Mouse (Mus musculus): ENCODE results near the gene Tmem88b. TPM values are rescaled to one million over a fixed set of nuclear protein-coding genes. Genes with fewer than 3 reads are reported as not detected.

Gene Tmem88b
- polyA plus RNA-seq, 1 experiment from 2014 or later: 0.55 TPM

DNA sequence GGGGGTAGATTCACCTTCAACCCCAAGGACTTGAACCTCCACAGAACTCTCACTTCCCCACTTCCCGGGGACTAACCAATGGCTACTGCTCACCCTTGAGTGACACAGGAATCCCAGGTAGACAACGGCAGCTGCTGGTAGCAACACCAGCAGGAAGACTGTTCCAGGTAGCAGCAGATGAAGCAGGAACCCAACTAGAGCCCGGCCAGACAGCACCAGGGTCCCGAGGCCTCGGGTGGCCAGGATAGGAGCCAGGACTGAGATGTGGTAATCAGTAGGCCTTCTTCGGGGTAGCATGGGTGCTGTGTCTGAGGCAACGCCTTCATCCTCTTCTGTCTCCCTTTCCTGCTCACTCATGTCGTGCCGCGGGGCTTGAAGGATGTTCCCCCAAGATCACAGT is 428 bp downstream of the Tmem88b start:
- no peak for ATAC-seq (ENCODE audit: insufficient read depth, low FRiP score, low read depth)
- WGBS: 74% methylated on average over 10 of the region's 10 CpGs
- H3K27me3 ChIP-seq (replicated peaks): no peaks in the 10 kb centered on the region
- H3K9me3 ChIP-seq: no peaks in the 10 kb centered on the region
- H3K4me2 ChIP-seq: no peak overlapping the region
- H3K4me3 ChIP-seq (replicated peaks): no peak overlapping the region
- no peak overlapping the region for H3K9ac ChIP-seq
- no peak overlapping the region for H3K27ac ChIP-seq
- no peaks in the 10 kb centered on the region for H3K36me3 ChIP-seq
- H3K4me1 ChIP-seq: peaks cover 18% of the 10 kb centered on the region

DNA sequence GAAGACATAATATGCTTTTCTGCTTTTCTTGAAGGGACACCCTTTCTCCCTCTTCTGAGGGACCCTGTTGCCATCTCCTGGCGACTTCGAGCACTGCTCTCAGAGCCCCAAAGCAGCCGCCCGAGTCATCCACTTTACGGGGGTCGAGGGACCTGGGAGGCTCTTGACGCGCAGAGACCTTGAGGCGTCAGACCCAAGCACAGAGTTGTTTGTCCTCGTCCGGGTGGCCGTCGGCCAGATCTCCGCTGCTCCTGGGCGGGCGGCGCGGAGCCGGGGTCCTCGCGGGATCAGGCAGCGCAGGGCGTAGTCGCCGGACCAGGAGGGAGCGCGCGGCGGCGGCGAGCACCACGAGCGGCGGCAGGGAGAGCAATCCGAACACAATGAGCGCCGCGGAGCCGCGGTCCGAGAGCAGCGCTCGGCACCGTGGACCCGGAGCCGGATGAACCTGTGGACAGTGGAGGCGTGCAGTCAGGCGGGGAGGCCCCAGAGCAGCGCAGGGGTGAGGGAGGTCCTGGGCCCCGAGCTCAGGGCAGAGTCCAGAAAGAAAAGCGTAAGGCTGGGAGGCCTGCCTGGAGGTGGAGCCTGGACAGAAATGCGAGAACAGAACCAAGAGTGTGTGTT is 1.5 kb downstream of the Tmem88b start:
- Histone ChIP-seq H3K36me3 (no peaks in the 10 kb centered on the region), H3K4me2 (peak overlapping the region; percentile 81), H3K4me1 (peaks cover 18% of the 10 kb centered on the region), H3K27me3 (replicated peaks) (no peaks in the 10 kb centered on the region), H3K27ac (peak overlapping the region; percentile 88), H3K9ac (peak overlapping the region; percentile 81), H3K4me3 (replicated peaks) (peak overlapping the region; percentile 65), H3K9me3 (no peaks in the 10 kb centered on the region)
- ATAC-seq (ENCODE audit: insufficient read depth, low FRiP score, low read depth): peak; percentile 75
- under 1% methylated on average over 52 of the region's 52 CpGs for WGBS

DNA sequence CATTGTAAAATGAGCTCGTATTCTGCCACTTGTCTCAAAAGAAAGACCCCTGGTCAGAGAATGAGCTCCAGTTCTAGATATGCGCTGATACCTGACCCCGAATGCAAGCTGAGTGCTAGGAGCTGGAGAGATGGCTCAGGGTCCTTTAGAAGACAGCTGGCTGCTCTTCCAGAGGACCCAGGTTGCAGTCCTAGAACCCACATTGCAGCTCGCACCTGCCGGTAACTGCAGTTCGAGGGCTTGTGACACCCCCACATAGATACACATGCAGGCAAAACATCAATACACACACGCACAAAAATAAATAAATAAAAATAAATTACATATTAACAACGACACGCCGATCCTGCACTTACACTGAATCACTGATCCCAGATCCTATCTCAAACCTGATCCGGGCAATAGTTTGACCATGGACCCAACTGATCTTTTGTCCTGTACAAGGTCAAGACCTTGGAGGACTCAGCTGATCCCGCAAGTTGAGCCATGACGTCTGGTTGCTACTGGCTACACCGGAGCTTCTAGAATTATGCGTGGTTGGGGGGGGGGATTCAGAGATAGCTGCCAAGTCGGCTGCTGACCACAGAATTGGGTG is 2.1 kb downstream of the Tmem88b start:
- Histone ChIP-seq H3K4me2 (peak overlapping the region; percentile 81), H3K9me3 (no peaks in the 10 kb centered on the region), H3K36me3 (no peaks in the 10 kb centered on the region), H3K9ac (peak overlapping the region; percentile 81; the same call in 1 of the 2 replicates), H3K4me1 (peaks cover 18% of the 10 kb centered on the region), H3K4me3 (replicated peaks) (peak overlapping the region; percentile 65), H3K27me3 (replicated peaks) (no peaks in the 10 kb centered on the region), H3K27ac (no peak overlapping the region)
- no peak for ATAC-seq (ENCODE audit: insufficient read depth, low FRiP score, low read depth)
- WGBS: 36% methylated on average over 16 of the region's 16 CpGs

DNA sequence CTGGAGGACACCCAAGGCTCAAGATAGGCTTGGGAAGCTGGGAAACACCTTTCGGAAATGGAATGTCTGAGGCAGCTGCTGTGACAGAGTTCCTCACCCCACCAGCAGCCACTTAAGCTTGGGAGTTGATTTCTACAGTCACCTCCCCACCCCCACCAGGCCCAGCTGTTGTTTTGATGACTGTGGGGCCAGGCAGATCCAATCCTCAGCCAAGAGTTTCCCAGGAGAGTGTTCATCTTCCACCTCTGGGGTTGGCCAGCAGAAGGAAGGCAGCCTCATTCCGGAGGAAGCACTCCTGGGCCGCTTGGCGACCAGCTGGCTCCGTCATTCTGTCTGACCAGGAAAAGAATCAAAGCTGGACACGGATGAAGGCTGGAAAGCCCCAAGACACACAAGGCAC is 4.8 kb downstream of the Tmem88b start:
- H3K4me3 ChIP-seq (replicated peaks): no peak overlapping the region
- 22% methylated on average over 6 of the region's 6 CpGs for WGBS
- H3K9me3 ChIP-seq: no peaks in the 10 kb centered on the region
- peak overlapping the region; percentile 62 for H3K27ac ChIP-seq
- no peaks in the 10 kb centered on the region for H3K27me3 ChIP-seq (replicated peaks)
- no peak overlapping the region for H3K4me2 ChIP-seq
- peaks cover 31% of the 10 kb centered on the region for H3K4me1 ChIP-seq
- H3K36me3 ChIP-seq: no peaks in the 10 kb centered on the region
- no peak overlapping the region for H3K9ac ChIP-seq
- ATAC-seq (ENCODE audit: insufficient read depth, low FRiP score, low read depth): no peak; the same call in 1 of the 2 replicates

GRCm38 (mm10) chr4:155779498-155779897 is 6.2 kb downstream of the Tmem88b start:
- no peak for ATAC-seq (ENCODE audit: insufficient read depth, low FRiP score, low read depth)
- no peak overlapping the region for H3K9ac ChIP-seq
- H3K27me3 ChIP-seq (replicated peaks): no peaks in the 10 kb centered on the region
- WGBS: 72% methylated on average over 4 of the region's 4 CpGs
- H3K9me3 ChIP-seq: no peaks in the 10 kb centered on the region
- no peak overlapping the region for H3K4me2 ChIP-seq
- peaks cover 39% of the 10 kb centered on the region for H3K4me1 ChIP-seq
- no peaks in the 10 kb centered on the region for H3K36me3 ChIP-seq
- H3K4me3 ChIP-seq (replicated peaks): no peak overlapping the region
- no peak overlapping the region for H3K27ac ChIP-seq

DNA sequence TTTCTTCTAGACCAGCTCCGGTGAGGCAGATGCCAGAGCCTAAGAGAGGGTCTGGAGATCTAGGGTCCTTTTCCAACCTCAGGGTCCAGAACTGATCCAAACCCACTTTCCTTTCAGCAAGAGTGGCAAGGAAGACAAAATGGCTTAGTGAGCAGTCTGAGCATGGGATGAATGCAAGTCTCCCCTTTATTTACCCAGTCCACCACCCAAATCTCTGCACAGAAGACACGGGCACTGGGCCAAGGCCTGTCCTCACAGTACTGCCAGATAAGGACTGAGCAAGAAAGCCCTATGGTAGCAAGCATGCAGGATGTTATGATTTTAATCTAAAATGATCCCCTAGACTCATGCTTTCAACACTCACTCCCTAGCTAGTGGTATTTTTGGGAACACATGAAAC is 7.9 kb downstream of the Tmem88b start:
- H3K9ac ChIP-seq: no peak overlapping the region
- ATAC-seq (ENCODE audit: insufficient read depth, low FRiP score, low read depth): no peak
- H3K4me2 ChIP-seq: no peak overlapping the region
- H3K4me1 ChIP-seq: peaks cover 37% of the 10 kb centered on the region
- WGBS: 62% methylated on average over 2 of the region's 2 CpGs
- no peaks in the 10 kb centered on the region for H3K9me3 ChIP-seq
- H3K4me3 ChIP-seq (replicated peaks): no peak overlapping the region
- peak overlapping the region; percentile 7; the same call in 1 of the 2 replicates for H3K27ac ChIP-seq
- no peaks in the 10 kb centered on the region for H3K36me3 ChIP-seq
- no peaks in the 10 kb centered on the region for H3K27me3 ChIP-seq (replicated peaks)

DNA sequence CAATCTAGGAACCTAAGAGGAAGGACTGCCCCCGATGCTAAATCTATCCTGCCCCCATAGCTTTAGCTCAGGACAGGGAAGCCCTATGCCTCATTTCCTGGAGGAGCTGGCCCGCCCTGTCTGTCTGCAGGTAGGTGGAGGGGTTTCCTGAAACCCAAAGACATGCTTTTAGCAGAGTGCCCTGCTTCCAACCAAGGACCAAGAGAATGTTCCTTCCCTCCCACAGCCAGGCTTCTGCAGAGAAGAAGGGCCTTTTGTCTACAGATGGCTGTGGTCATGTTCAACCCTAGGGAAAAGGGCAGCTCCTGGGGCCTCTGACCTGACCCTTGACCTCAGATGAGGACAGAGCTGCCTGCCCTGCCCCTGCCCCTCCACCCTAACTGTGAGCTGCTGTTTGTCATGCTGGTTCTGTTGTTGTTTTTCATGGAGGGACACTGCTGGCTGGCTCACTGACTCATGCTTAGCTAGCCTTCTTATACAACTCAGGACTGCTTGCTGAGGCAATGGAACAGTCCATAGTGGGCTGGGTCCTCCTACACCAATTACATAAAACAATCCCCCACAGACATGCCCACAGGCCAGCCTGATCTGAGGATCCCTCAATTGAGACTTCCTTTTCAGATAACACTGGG is 8.9 kb downstream of the Tmem88b start:
- WGBS: 55% methylated on average over 2 of the region's 2 CpGs
- Histone ChIP-seq H3K9ac (no peak overlapping the region), H3K9me3 (no peaks in the 10 kb centered on the region), H3K36me3 (no peaks in the 10 kb centered on the region), H3K4me3 (replicated peaks) (no peak overlapping the region), H3K4me2 (no peak overlapping the region), H3K27ac (peak overlapping the region; percentile 18; the same call in 1 of the 2 replicates), H3K27me3 (replicated peaks) (no peaks in the 10 kb centered on the region), H3K4me1 (peaks cover 37% of the 10 kb centered on the region)
- no peak for ATAC-seq (ENCODE audit: insufficient read depth, low FRiP score, low read depth)

- H3K4me2 ChIP-seq: no peak overlapping the region
- 67% methylated on average over 3 of the region's 3 CpGs for WGBS
- no peaks in the 10 kb centered on the region for H3K9me3 ChIP-seq
- H3K4me1 ChIP-seq: peaks cover 32% of the 10 kb centered on the region
- no peak for ATAC-seq (ENCODE audit: insufficient read depth, low FRiP score, low read depth)
- no peak overlapping the region for H3K4me3 ChIP-seq (replicated peaks)
- H3K36me3 ChIP-seq: no peaks in the 10 kb centered on the region
- no peaks in the 10 kb centered on the region for H3K27me3 ChIP-seq (replicated peaks)
- H3K9ac ChIP-seq: no peak overlapping the region
- H3K27ac ChIP-seq: peak overlapping the region; percentile 86
These were observed 9.8 kb downstream of the Tmem88b start for GRCm38 (mm10) chr4:155775855-155776254.

DNA sequence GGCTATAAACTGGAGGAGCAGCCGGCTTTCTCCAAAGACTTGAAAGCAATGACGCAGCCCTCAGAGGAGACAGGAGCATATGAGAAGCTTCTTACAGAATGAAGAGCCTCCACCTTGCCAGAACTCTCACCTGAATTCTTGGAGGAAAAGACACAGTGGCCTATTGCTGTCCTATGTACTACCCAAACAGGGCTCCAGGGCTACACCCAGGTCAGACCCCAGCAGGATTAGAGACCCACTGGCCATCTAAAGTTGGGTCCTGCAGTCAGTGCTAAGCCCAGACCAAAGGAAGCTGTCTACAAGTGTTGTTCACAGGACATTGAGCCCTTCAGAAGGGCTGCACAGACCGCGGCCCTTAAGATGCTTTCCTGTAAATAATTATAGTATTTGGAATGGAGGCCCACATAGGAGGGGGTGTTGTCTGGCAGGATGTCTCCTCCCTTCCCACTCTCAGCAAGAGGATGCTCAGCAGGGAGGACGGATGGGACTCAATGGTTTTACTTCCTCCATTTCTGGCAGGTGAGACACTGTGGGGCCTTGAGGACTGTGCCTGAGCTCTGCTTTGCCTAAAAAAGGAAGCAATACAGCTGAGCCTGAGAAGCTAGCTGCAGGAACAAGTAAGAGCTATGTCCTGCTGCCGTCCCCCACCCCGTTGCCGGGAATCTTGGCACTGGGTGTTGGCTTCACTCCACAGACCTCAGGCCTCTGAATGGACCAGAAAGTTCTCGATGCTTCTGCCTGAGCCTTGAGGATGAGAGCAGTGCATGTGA is 10.5 kb downstream of the Tmem88b start:
- WGBS: 37% methylated on average over 9 of the region's 9 CpGs
- H3K4me3 ChIP-seq (replicated peaks): peak overlapping the region; percentile 47; the same call in 1 of the 2 replicates

DNA sequence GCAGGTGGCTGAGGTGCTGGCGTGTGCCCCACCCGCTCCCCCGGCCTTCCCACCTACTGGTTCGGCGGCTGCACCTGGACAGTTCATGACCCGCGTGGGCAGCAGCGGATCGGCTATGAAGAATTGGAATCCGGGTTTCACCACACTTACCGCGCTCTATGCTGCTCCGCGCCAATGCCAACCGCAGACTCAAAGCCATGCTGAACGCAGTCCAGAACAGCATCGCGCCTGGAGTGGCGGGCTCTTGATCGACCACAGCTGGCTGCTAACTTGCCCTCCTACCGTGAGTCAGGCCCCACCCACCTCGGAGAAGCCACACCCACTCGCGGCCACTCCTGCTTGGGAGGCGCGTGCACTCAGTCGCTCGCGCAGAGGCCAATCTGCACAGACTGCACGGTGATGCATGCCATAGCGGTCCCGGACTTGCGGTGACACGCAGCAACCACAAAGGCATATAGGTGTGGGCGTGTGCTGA is 11.4 kb downstream of the Tmem88b start, which contains the start of gene Vwa1:
Vwa1 (minus strand) TSS at position 419 of the 475 bp plus-strand sequence.
- no peaks in the 10 kb centered on the region for H3K9me3 ChIP-seq
- peaks cover 39% of the 10 kb centered on the region for H3K4me1 ChIP-seq

More for the DNA sequence above, 10.5 kb downstream of the Tmem88b start:
- no peak overlapping the region for H3K9ac ChIP-seq
- no peaks in the 10 kb centered on the region for H3K27me3 ChIP-seq (replicated peaks)
- peaks cover 35% of the 10 kb centered on the region for H3K4me1 ChIP-seq
- H3K27ac ChIP-seq: peak overlapping the region; percentile 86
- no peaks in the 10 kb centered on the region for H3K36me3 ChIP-seq
- H3K9me3 ChIP-seq: no peaks in the 10 kb centered on the region
- H3K4me2 ChIP-seq: peak overlapping the region; percentile 77
- no peak for ATAC-seq (ENCODE audit: insufficient read depth, low FRiP score, low read depth)

DNA sequence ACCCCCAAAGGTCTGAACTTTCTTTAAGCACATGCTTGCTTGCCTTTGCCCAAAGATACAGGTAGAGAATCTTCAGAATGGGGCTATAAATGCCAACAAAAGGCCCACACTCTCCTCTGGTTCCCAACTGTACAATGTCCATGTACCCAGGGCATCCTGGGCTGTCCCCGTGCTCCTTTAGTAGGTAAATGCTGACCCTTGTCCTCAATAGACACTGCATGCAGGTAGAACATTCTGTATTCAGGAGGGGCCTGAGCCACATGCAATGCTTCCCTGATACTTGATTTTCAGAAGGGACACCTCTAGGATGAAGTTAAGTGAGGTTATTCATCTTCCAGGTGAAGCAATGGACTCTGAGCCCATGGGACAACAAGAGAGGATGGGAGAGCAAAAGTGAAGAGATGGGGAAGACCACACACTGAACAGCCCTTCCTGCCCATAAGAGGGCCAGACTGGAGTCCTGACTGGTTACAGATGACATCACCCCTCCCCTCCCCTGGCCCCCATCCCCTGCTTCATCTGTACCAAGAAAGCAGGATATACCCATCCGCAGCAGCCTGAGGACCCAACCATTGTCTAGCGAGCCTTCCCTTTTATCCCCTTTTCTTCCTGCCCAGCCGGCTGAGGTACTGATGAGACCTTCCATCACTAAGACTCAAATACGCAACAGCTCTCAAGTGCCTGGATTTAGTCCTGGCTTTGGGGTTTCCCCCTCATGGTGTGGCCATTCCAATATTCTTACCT is 12.2 kb downstream of the Tmem88b start:
- H3K4me1 ChIP-seq: peaks cover 40% of the 10 kb centered on the region
- H3K27me3 ChIP-seq (replicated peaks): no peaks in the 10 kb centered on the region
- WGBS: 29% methylated on average over 5 of the region's 5 CpGs
- no peaks in the 10 kb centered on the region for H3K9me3 ChIP-seq
- H3K4me3 ChIP-seq (replicated peaks): peak overlapping the region; percentile 47
- H3K9ac ChIP-seq: no peak overlapping the region
- peak overlapping the region; percentile 77 for H3K4me2 ChIP-seq
- no peaks in the 10 kb centered on the region for H3K36me3 ChIP-seq
- H3K27ac ChIP-seq: no peak overlapping the region
- no peak for ATAC-seq (ENCODE audit: insufficient read depth, low FRiP score, low read depth)

More for the DNA sequence above, 11.4 kb downstream of the Tmem88b start, which contains the start of gene Vwa1:
- Histone ChIP-seq H3K27ac (peak within 1 kb of the TSS; percentile 86), H3K4me3 (replicated peaks) (peak within 1 kb of the TSS; percentile 47), H3K27me3 (replicated peaks) (no peaks in the 10 kb centered on the region), H3K4me2 (peak within 1 kb of the TSS; percentile 77), H3K9ac (no peak within 1 kb of the TSS), H3K36me3 (no peaks in the 10 kb centered on the region)
- peak; percentile 82 for ATAC-seq (ENCODE audit: insufficient read depth, low FRiP score, low read depth)
- WGBS: under 1% methylated on average over 35 of the region's 35 CpGs
